8 mouse cellular contexts compared by ENCODE assay signal in genomic region chr2:121414139-121414685, GRCm38 (mm10). TPM values are rescaled to one million over a fixed set of nuclear protein-coding genes. Genes with fewer than 3 reads are reported as not detected.
DNase-seq lines count a peak whose midpoint lies in the region; ATAC-seq and TF ChIP-seq lines count a peak whose summit lies in the region.

No protein-coding gene starts in this region.

- peak overlapping the region; percentile 72 for H3K4me2 ChIP-seq in heart, postnatal 0 days (ENCODE audit: low read depth, low read length)
- peak overlapping the region; percentile 45 for H3K4me2 ChIP-seq in midbrain, postnatal 0 days (ENCODE audit: low read depth, low read length, poor library complexity, severe bottlenecking)

- peaks cover 41% of the 10 kb centered on the region for H3K36me3 ChIP-seq in G1E (replicated peaks)
- peaks cover 19% of the 10 kb centered on the region for H3K36me3 ChIP-seq in heart, postnatal 0 days (replicated peaks; ENCODE audit: control insufficient read depth, insufficient read depth, low read length)
- peaks cover 5% of the 10 kb centered on the region; the same call in 1 of the 2 replicates for H3K36me3 ChIP-seq in midbrain, postnatal 0 days (ENCODE audit: insufficient read depth, low read length)

- no peaks in the 10 kb centered on the region for H3K9me3 ChIP-seq in G1E (replicated peaks)
- H3K9me3 ChIP-seq in heart, postnatal 0 days (replicated peaks; ENCODE audit: control insufficient read depth, low read length), result no peaks in the 10 kb centered on the region
- no peaks in the 10 kb centered on the region for H3K9me3 ChIP-seq in midbrain, postnatal 0 days (ENCODE audit: low read length)

- H3K9ac ChIP-seq in heart, postnatal 0 days (replicated peaks; ENCODE audit: low read depth, low read length), result peak overlapping the region; percentile 91
- peak overlapping the region; percentile 93 for H3K9ac ChIP-seq in midbrain, postnatal 0 days (replicated peaks; ENCODE audit: low read length, poor library complexity, severe bottlenecking)

- peak in 1 of 2 experiments; percentile 21 for DNase-seq in layer of hippocampus, adult 2 months (ENCODE audit: low spot score in 2 of 2)
- DNase-seq in layer of hippocampus, postnatal 10 days (ENCODE audit: low spot score in 2 of 2), result no peak
- DNase-seq in G1E (ENCODE audit: low spot score), result peak; percentile 57
- peak; percentile 27 for DNase-seq in heart, postnatal 0 days (ENCODE audit: low spot score)
- peak; percentile 75 for DNase-seq in liver
- peak; percentile 26 for DNase-seq in midbrain, postnatal 0 days (ENCODE audit: low spot score)
- DNase-seq in gastrocnemius, adult 18-20 months (ENCODE audit: low spot score), result no peak

- H3K27me3 ChIP-seq in G1E (ENCODE audit: insufficient read depth, low read length), result no peaks in the 10 kb centered on the region
- H3K27me3 ChIP-seq in heart, postnatal 0 days (ENCODE audit: control insufficient read depth, insufficient read depth, low read length), result no peaks in the 10 kb centered on the region
- H3K27me3 ChIP-seq in midbrain, postnatal 0 days (ENCODE audit: insufficient read depth, low read length), result no peaks in the 10 kb centered on the region

- peak overlapping the region; percentile 100 for H3K4me3 ChIP-seq in layer of hippocampus, adult 2 months
- H3K4me3 ChIP-seq in G1E (ENCODE audit: low read depth, low read length), result peak overlapping the region; percentile 97
- peak overlapping the region; percentile 80 for H3K4me3 ChIP-seq in heart, postnatal 0 days (ENCODE audit: low read depth, low read length)
- peak overlapping the region; percentile 97 for H3K4me3 ChIP-seq in midbrain, postnatal 0 days (ENCODE audit: low read depth, low read length)

- TF ChIP-seq EP300 in heart, postnatal 0 days (IDR thresholded peaks at IDR 0.05; ENCODE audit: low read depth), result no peak

- H3K27ac ChIP-seq in layer of hippocampus, adult 2 months, result peak overlapping the region; percentile 98
- peak overlapping the region; percentile 97 for H3K27ac ChIP-seq in heart, postnatal 0 days (ENCODE audit: low read depth)
- H3K27ac ChIP-seq in midbrain, postnatal 0 days (ENCODE audit: low read depth, low read length), result peak overlapping the region; percentile 97

- TF ChIP-seq CTCF in layer of hippocampus, adult 2 months (conservative IDR thresholded peaks at IDR 0.05), result no peak
- no peak for TF ChIP-seq CTCF in G1E (IDR thresholded peaks at IDR 0.05; ENCODE audit: low read depth, low read length)
- TF ChIP-seq CTCF in heart, postnatal 0 days (IDR thresholded peaks at IDR 0.05; ENCODE audit: low read depth), result no peak
- TF ChIP-seq CTCF in midbrain, postnatal 0 days (IDR thresholded peaks at IDR 0.05), result no peak

- no peak for ATAC-seq in G1E (ENCODE audit: extremely low read depth, insufficient number of reproducible peaks, low FRiP score, poor library complexity, severe bottlenecking)
- 0 out of 2 replicates have a peak, but pooled peaks have one; percentile 6 for ATAC-seq in common myeloid progenitor, adult 5-6 weeks (replicated peaks; ENCODE audit: low read depth, poor library complexity, severe bottlenecking)
- ATAC-seq in heart, postnatal 0 days (ENCODE audit: insufficient read depth, low read depth), result peak; percentile 10
- ATAC-seq in midbrain, postnatal 0 days (ENCODE audit: low FRiP score), result peak; percentile 36

- peaks cover 41% of the 10 kb centered on the region for H3K4me1 ChIP-seq in G1E (ENCODE audit: insufficient read depth, low read depth, low read length)
- H3K4me1 ChIP-seq in heart, postnatal 0 days (ENCODE audit: control insufficient read depth, insufficient read depth), result peaks cover 19% of the 10 kb centered on the region; the same call in 1 of the 2 replicates
- peaks cover 9% of the 10 kb centered on the region; the same call in 1 of the 2 replicates for H3K4me1 ChIP-seq in midbrain, postnatal 0 days (ENCODE audit: insufficient read depth, low read length)

- WGBS in heart, postnatal 0 days, result 0% methylated on average over 32 of the region's 32 CpGs
- WGBS in midbrain, postnatal 0 days, result under 1% methylated on average over 31 of the region's 32 CpGs

RNA-seq across cellular contexts. Expression of gene Catsper2, which starts 0.6 kb away (rescaled TPM):
- total RNA-seq in layer of hippocampus, adult 2 months (2021), result 1 to 10 TPM; 5.3 TPM
- 1 to 10 TPM; 3.8 to 4.2 TPM for total RNA-seq in layer of hippocampus, postnatal 10 days (2021)
- total RNA-seq in G1E (2014; fragmentation: Nextera tagmentation) (2.9 and 3.4 TPM in 2 replicates), G1E (2017) (0.55 and 1.2 TPM in 2 replicates)
- polyA plus RNA-seq in G1E (2012), result 0.11 and 0.13 TPM in 2 replicates
- total RNA-seq in common myeloid progenitor, adult 5-6 weeks (2017), result 3.2 TPM in 1 of 2 replicates, not detected in the other
- total RNA-seq in heart, postnatal 0 days (2014; rRNA removed; ENCODE audit: low replicate concordance), result 1.3 and 3.7 TPM in 2 replicates
- 4.5 and 5.2 TPM in 2 replicates for polyA plus RNA-seq in heart, postnatal 0 days (2015; fragmentation: Nextera tagmentation; extraction: Ambion mirVana)
- 2.7 and 3.8 TPM in 2 replicates for total RNA-seq in midbrain, postnatal 0 days (2014; rRNA removed)
- polyA plus RNA-seq in midbrain, postnatal 0 days (2015; fragmentation: Nextera tagmentation; extraction: Ambion mirVana), result 2.6 and 3.0 TPM in 2 replicates
- 1 to 10 TPM; 1.7 to 1.8 TPM for total RNA-seq in gastrocnemius, adult 18-20 months (2021)

RNA-seq across cellular contexts. Expression of gene Pdia3, which starts 0.6 kb away (rescaled TPM):
- total RNA-seq in layer of hippocampus, adult 2 months (2021), result 100 to 1,000 TPM; 170 to 193 TPM
- 100 to 1,000 TPM; 196 to 200 TPM for total RNA-seq in layer of hippocampus, postnatal 10 days (2021)
- total RNA-seq in G1E (2014; fragmentation: Nextera tagmentation) (233 and 263 TPM in 2 replicates), G1E (2017) (90.1 and 104 TPM in 2 replicates)
- polyA plus RNA-seq in G1E (2012), result 315 and 418 TPM in 2 replicates
- total RNA-seq in common myeloid progenitor, adult 5-6 weeks (2017), result 272 and 336 TPM in 2 replicates
- 35.6 and 44.2 TPM in 2 replicates for total RNA-seq in heart, postnatal 0 days (2014; rRNA removed; ENCODE audit: low replicate concordance)
- 211 and 237 TPM in 2 replicates for polyA plus RNA-seq in heart, postnatal 0 days (2015; fragmentation: Nextera tagmentation; extraction: Ambion mirVana)
- total RNA-seq in midbrain, postnatal 0 days (2014; rRNA removed), result 61.9 and 77.1 TPM in 2 replicates
- polyA plus RNA-seq in midbrain, postnatal 0 days (2015; fragmentation: Nextera tagmentation; extraction: Ambion mirVana), result 269 and 301 TPM in 2 replicates
- total RNA-seq in gastrocnemius, adult 18-20 months (2021), result 10 to 100 TPM; 28.3 to 39.1 TPM

RNA-seq across cellular contexts. Expression of gene Strc, which starts 27.2 kb away (rescaled TPM):
- under 1 TPM; 0.46 to 0.69 TPM for total RNA-seq in layer of hippocampus, adult 2 months (2021)
- total RNA-seq in layer of hippocampus, postnatal 10 days (2021), result under 1 TPM; 0.13 to 0.16 TPM
- total RNA-seq in G1E (2014; fragmentation: Nextera tagmentation) (not detected in 2 replicates), G1E (2017) (0.05 TPM in 1 of 2 replicates, not detected in the other)
- not detected in 2 replicates for polyA plus RNA-seq in G1E (2012)
- not detected in 2 replicates for total RNA-seq in common myeloid progenitor, adult 5-6 weeks (2017)
- not detected in 2 replicates for total RNA-seq in heart, postnatal 0 days (2014; rRNA removed; ENCODE audit: low replicate concordance)
- polyA plus RNA-seq in heart, postnatal 0 days (2015; fragmentation: Nextera tagmentation; extraction: Ambion mirVana), result not detected in 2 replicates
- not detected in 2 replicates for total RNA-seq in midbrain, postnatal 0 days (2014; rRNA removed)
- polyA plus RNA-seq in midbrain, postnatal 0 days (2015; fragmentation: Nextera tagmentation; extraction: Ambion mirVana), result 0.02 TPM in 1 of 2 replicates, not detected in the other
- under 1 TPM in 1 of 2 experiments, not detected in 1; 0.09 TPM for total RNA-seq in gastrocnemius, adult 18-20 months (2021)

RNA-seq across cellular contexts. Expression of gene Ell3, which starts 29.9 kb away (rescaled TPM):
- not detected for total RNA-seq in layer of hippocampus, adult 2 months (2021)
- not detected for total RNA-seq in layer of hippocampus, postnatal 10 days (2021)
- total RNA-seq in G1E (2014; fragmentation: Nextera tagmentation), result not detected in 2 replicates
- 0.29 TPM in 1 of 2 replicates, not detected in the other for total RNA-seq in G1E (2017)
- 0.02 TPM in 1 of 2 replicates, not detected in the other for polyA plus RNA-seq in G1E (2012)
- total RNA-seq in common myeloid progenitor, adult 5-6 weeks (2017), result not detected in 2 replicates
- total RNA-seq in heart, postnatal 0 days (2014; rRNA removed; ENCODE audit: low replicate concordance), result not detected in 2 replicates
- polyA plus RNA-seq in heart, postnatal 0 days (2015; fragmentation: Nextera tagmentation; extraction: Ambion mirVana), result 0.36 and 0.55 TPM in 2 replicates
- 0.33 TPM in 1 of 2 replicates, not detected in the other for total RNA-seq in midbrain, postnatal 0 days (2014; rRNA removed)
- polyA plus RNA-seq in midbrain, postnatal 0 days (2015; fragmentation: Nextera tagmentation; extraction: Ambion mirVana), result 1.6 and 2.6 TPM in 2 replicates
- total RNA-seq in gastrocnemius, adult 18-20 months (2021), result not detected

RNA-seq across cellular contexts. Expression of gene Serf2, which starts 34.8 kb away (rescaled TPM):
- total RNA-seq in layer of hippocampus, adult 2 months (2021), result 100 to 1,000 TPM; 146 to 155 TPM
- 100 to 1,000 TPM; 158 to 189 TPM for total RNA-seq in layer of hippocampus, postnatal 10 days (2021)
- 123 and 125 TPM in 2 replicates for total RNA-seq in G1E (2014; fragmentation: Nextera tagmentation)
- 282 and 373 TPM in 2 replicates for total RNA-seq in G1E (2017)
- 206 and 279 TPM in 2 replicates for polyA plus RNA-seq in G1E (2012)
- 300 and 324 TPM in 2 replicates for total RNA-seq in common myeloid progenitor, adult 5-6 weeks (2017)
- 1,358 and 1,465 TPM in 2 replicates for total RNA-seq in heart, postnatal 0 days (2014; rRNA removed; ENCODE audit: low replicate concordance)
- 616 and 625 TPM in 2 replicates for polyA plus RNA-seq in heart, postnatal 0 days (2015; fragmentation: Nextera tagmentation; extraction: Ambion mirVana)
- total RNA-seq in midbrain, postnatal 0 days (2014; rRNA removed), result 235 and 284 TPM in 2 replicates
- polyA plus RNA-seq in midbrain, postnatal 0 days (2015; fragmentation: Nextera tagmentation; extraction: Ambion mirVana), result 271 and 278 TPM in 2 replicates
- total RNA-seq in gastrocnemius, adult 18-20 months (2021), result 100 to 1,000 TPM; 334 to 355 TPM

Comparison
In these comparisons a context has a peak if more than half of its experiments do, and no peak if none do; other contexts are left out.
1. DNase-seq: peak in G1E (single experiment), heart, postnatal 0 days (single experiment), liver (single experiment) and midbrain, postnatal 0 days (single experiment); none in layer of hippocampus, postnatal 10 days (0 of 2) and gastrocnemius, adult 18-20 months (single experiment).
2. Peak in every context shown above with its lines, with median percentiles within 50 percentile points of each other: H3K27ac ChIP-seq and H3K4me3 ChIP-seq.